Mouse (Mus musculus): ENCODE results near the gene Gja1. TPM values are rescaled to one million over a fixed set of nuclear protein-coding genes. Genes with fewer than 3 reads are reported as not detected.

Gja1 gene
- total and polyA plus RNA-seq, 3 experiments: 26.0 to 45.0 (median 31.2) TPM

- Histone ChIP-seq H3K27ac (ENCODE audit: insufficient read depth, low read depth) (no peak overlapping the region), H3K36me3 (replicated peaks in 1 of 2; ENCODE audit: control insufficient read depth in 1 of 2, insufficient read depth in 1 of 2, low read length in 1 of 2) (no peaks in the 10 kb centered on the region), H3K4me2 (ENCODE audit: insufficient read depth, low read depth, poor library complexity, severe bottlenecking) (no peak overlapping the region), H3K9ac (ENCODE audit: insufficient read depth, low read depth) (no peak overlapping the region), H3K9me3 (replicated peaks; ENCODE audit: low read length) (no peaks in the 10 kb centered on the region), H3K79me2 (replicated peaks; ENCODE audit: control insufficient read depth, extremely low read depth, insufficient read depth, poor library complexity, severe bottlenecking) (peaks cover 9% of the 10 kb centered on the region), H3K4me3 (replicated peaks in 1 of 3; ENCODE audit: low read depth in 2 of 3, low read length in 2 of 3, poor library complexity in 1 of 3) (no peak overlapping the region), H3K4me1 (ENCODE audit: control insufficient read depth in 1 of 2, insufficient read depth in 2 of 2) (peaks cover 0 to 3% of the 10 kb centered on the region in 2 experiments; a peak in 1 of 4 replicates), H3K27me3 (replicated peaks) (no peaks in the 10 kb centered on the region)
- dilution Hi-C loops (cut with MboI; ENCODE audit: extremely low pct_ligation_motif_present, extremely low pct_unique_long_range_greater_than_20kb, low sequenced_read_pairs): no loop called here
- no peak for DNase-seq (ENCODE audit: extremely low read depth)
- TF ChIP-seq SIN3A (IDR thresholded peaks at IDR 0.05; ENCODE audit: low read length) (no peak), NELFE (IDR thresholded peaks at IDR 0.05; ENCODE audit: low read depth, low read length) (no peak), USF2 (conservative IDR thresholded peaks at IDR 0.05; ENCODE audit: low read depth, low read length) (no peak)
- in situ Hi-C loops (cut with MboI; ENCODE audit: low pct_ligation_motif_present, low pct_unique_long_range_greater_than_20kb, low sequenced_read_pairs): loop anchor here (25.0 kb wide), 2 partner anchors 463 to 613 kb away; no protein-coding TSS in a partner anchor
Observed at GRCm38 (mm10) chr10:56374169-56374568, 3.0 kb upstream of the Gja1 start.

- Histone ChIP-seq H3K27me3 (replicated peaks) (no peaks in the 10 kb centered on the region), H3K36me3 (replicated peaks in 1 of 2; ENCODE audit: control insufficient read depth in 1 of 2, insufficient read depth in 1 of 2, low read length in 1 of 2) (no peaks in the 10 kb centered on the region), H3K4me2 (ENCODE audit: insufficient read depth, low read depth, poor library complexity, severe bottlenecking) (no peak overlapping the region), H3K27ac (ENCODE audit: insufficient read depth, low read depth) (no peak overlapping the region), H3K4me1 (ENCODE audit: control insufficient read depth in 1 of 2, insufficient read depth in 2 of 2) (0 out of 4 replicates have a peak, but pooled peaks cover 0 to under 1% of the 10 kb centered on the region in 2 experiments), H3K9ac (ENCODE audit: insufficient read depth, low read depth) (no peak overlapping the region), H3K9me3 (replicated peaks; ENCODE audit: low read length) (no peaks in the 10 kb centered on the region), H3K79me2 (replicated peaks; ENCODE audit: control insufficient read depth, extremely low read depth, insufficient read depth, poor library complexity, severe bottlenecking) (peaks cover 25% of the 10 kb centered on the region), H3K4me3 (replicated peaks in 1 of 3; ENCODE audit: low read depth in 2 of 3, low read length in 2 of 3, poor library complexity in 1 of 3) (no peak overlapping the region)
- TF ChIP-seq USF2 (conservative IDR thresholded peaks at IDR 0.05; ENCODE audit: low read depth, low read length) (no peak), HCFC1 (IDR thresholded peaks at IDR 0.05; ENCODE audit: low read depth, low read length) (no peak), PAX5 (IDR thresholded peaks at IDR 0.05; ENCODE audit: low read length) (no peak), UBTF (IDR thresholded peaks at IDR 0.05; ENCODE audit: low read depth, low read length) (no peak), MAZ (IDR thresholded peaks at IDR 0.05; ENCODE audit: low read depth, low read length) (no peak)
- dilution Hi-C loops (cut with MboI; ENCODE audit: extremely low pct_ligation_motif_present, extremely low pct_unique_long_range_greater_than_20kb, low sequenced_read_pairs) (no loop called here), in situ Hi-C loops (cut with MboI; ENCODE audit: low pct_ligation_motif_present, low pct_unique_long_range_greater_than_20kb, low sequenced_read_pairs) (no loop called here)
- no peak for DNase-seq (ENCODE audit: extremely low read depth)
Observed at GRCm38 (mm10) chr10:56375906-56376468, 1.1 kb upstream of the Gja1 start.

DNA sequence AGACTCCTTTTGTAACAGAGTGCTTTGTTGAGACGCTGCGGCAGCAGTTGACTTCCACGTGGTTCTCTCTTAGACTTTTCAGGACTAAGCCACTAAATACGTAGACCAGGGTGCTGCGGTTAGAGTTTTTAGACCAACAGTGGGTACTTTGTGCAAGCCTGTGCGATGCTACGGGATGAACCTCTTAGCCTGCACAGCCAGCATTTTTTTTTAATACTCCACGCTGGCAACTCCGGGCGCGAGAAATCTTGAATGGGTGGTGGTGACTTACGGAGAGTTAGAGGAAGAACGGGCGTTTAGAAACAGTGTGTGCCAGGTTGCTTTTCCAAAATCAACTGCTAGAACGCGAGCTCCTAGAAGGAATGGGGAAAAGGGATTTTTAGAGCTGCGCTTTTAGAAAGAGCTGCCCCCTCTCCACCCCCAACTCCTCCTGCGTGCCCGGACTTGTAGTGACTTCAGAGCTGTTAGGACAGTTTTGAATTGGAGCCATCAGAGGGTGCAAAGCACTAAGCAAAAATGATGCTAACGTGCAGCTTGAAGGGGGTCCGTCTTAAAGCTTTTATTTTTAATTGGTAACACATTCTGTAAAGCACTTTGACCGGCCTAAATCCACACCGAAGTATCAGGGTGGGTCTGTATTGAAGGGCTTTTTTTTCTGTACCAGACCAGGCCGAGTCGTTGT lies 977 bp downstream of the Gja1 start:
- DNase-seq (ENCODE audit: extremely low read depth): no peak
- peak overlapping the region; percentile 92 for H3K9ac ChIP-seq (ENCODE audit: insufficient read depth, low read depth)
- H3K27ac ChIP-seq (ENCODE audit: insufficient read depth, low read depth): peak overlapping the region; percentile 44; the same call in 1 of the 2 replicates
- peaks cover 0 to 2% of the 10 kb centered on the region in 2 experiments for H3K36me3 ChIP-seq (replicated peaks in 1 of 2; ENCODE audit: control insufficient read depth in 1 of 2, insufficient read depth in 1 of 2, low read length in 1 of 2)
- no peaks in the 10 kb centered on the region for H3K9me3 ChIP-seq (replicated peaks; ENCODE audit: low read length)
- H3K4me2 ChIP-seq (ENCODE audit: insufficient read depth, low read depth, poor library complexity, severe bottlenecking): no peak overlapping the region; the same call in 1 of the 2 replicates
- dilution Hi-C loops (cut with MboI; ENCODE audit: extremely low pct_ligation_motif_present, extremely low pct_unique_long_range_greater_than_20kb, low sequenced_read_pairs) (no loop called here), in situ Hi-C loops (cut with MboI; ENCODE audit: low pct_ligation_motif_present, low pct_unique_long_range_greater_than_20kb, low sequenced_read_pairs) (no loop called here)
- peaks cover 44% of the 10 kb centered on the region for H3K79me2 ChIP-seq (replicated peaks; ENCODE audit: control insufficient read depth, extremely low read depth, insufficient read depth, poor library complexity, severe bottlenecking)
- H3K4me1 ChIP-seq (ENCODE audit: control insufficient read depth in 1 of 2, insufficient read depth in 2 of 2): peaks cover 2 to 10% of the 10 kb centered on the region in 2 experiments; a peak in 1 of 4 replicates
- no peaks in the 10 kb centered on the region for H3K27me3 ChIP-seq (replicated peaks)
- H3K4me3 ChIP-seq (replicated peaks in 1 of 3; ENCODE audit: low read depth in 2 of 3, low read length in 2 of 3, poor library complexity in 1 of 3): peak overlapping the region; percentile 59 to 68 (median 60)
- TF ChIP-seq ZKSCAN1 (IDR thresholded peaks at IDR 0.05; ENCODE audit: borderline replicate concordance, low read depth, low read length) (no peak), ZMIZ1 (IDR thresholded peaks at IDR 0.05; ENCODE audit: low read depth, low read length) (no peak), JUND (conservative IDR thresholded peaks at IDR 0.05; ENCODE audit: low read depth, low read length) (no peak), ELF1 (IDR thresholded peaks at IDR 0.05; ENCODE audit: low read depth, low read length) (0 out of 2 replicates have a peak, but pooled peaks have one; percentile 7), GABPA (IDR thresholded peaks at IDR 0.05; ENCODE audit: insufficient replicate concordance, low read depth, low read length) (no peak), HCFC1 (IDR thresholded peaks at IDR 0.05; ENCODE audit: low read depth, low read length) (no peak), MYC (IDR thresholded peaks at IDR 0.05; ENCODE audit: low read depth, low read length) (no peak; the same call in 1 of the 2 replicates), MAFK (IDR thresholded peaks at IDR 0.05; ENCODE audit: insufficient replicate concordance, low read length) (no peak), POLR2A (IDR thresholded peaks at IDR 0.05; ENCODE audit: low read depth, low read length) (peak; percentile 26; the same call in 1 of the 2 replicates), ZC3H11A (IDR thresholded peaks at IDR 0.05; ENCODE audit: low read depth, low read length) (no peak), POLR2AphosphoS2 (IDR thresholded peaks at IDR 0.05; ENCODE audit: low read depth, low read length) (no peak; the same call in 1 of the 2 replicates), RCOR1 (conservative IDR thresholded peaks at IDR 0.05; ENCODE audit: low read depth, low read length) (no peak), PAX5 (IDR thresholded peaks at IDR 0.05; ENCODE audit: low read length) (no peak), CHD2 (IDR thresholded peaks at IDR 0.05; ENCODE audit: low read length) (peak; percentile 11; the same call in 1 of the 2 replicates), BHLHE40 (IDR thresholded peaks at IDR 0.05; ENCODE audit: low read depth, low read length) (no peak), ZNF384 (IDR thresholded peaks at IDR 0.05; ENCODE audit: low read depth, low read length) (no peak), TBP (conservative IDR thresholded peaks at IDR 0.05; ENCODE audit: low read depth, low read length) (no peak), CTCF (conservative IDR thresholded peaks at IDR 0.05 in 1 of 2, IDR thresholded peaks at IDR 0.05 in 1 of 2; ENCODE audit: low read depth in 2 of 2, low read length in 2 of 2) (peak in 1 of 2 experiments; percentile 28; a peak in 2 of 4 replicates), MXI1 (IDR thresholded peaks at IDR 0.05; ENCODE audit: low read depth, low read length) (peak; percentile 77)

Measured in CH12.LX (cell line).